Mouse (Mus musculus) liver, postnatal 0 days (tissue): ENCODE data around the gene St8sia1. TPM values are rescaled to one million over a fixed set of nuclear protein-coding genes. Genes with fewer than 3 reads are reported as not detected.

ENCODE experiments used
- ATAC-seq: fragments of 200-750 bp; cut with Nextera tagmentation; 2 replicates; pipeline ENCODE4 v1.8.0; 2017; ENCODE audit warnings: mild to moderate bottlenecking, moderate library complexity
- DNase-seq: peaks from one replicate; pipeline ENCODE4 v3.0.0-alpha.2; 2016
- H3K27ac ChIP-seq: fragments of 300-500 bp; sonication (generic); 2 replicates; pipeline ENCODE4 v1.5.1; 2014; ENCODE audit warnings: antibody characterized with exemption, moderate library complexity, mild to moderate bottlenecking, low read depth
- H3K27me3 ChIP-seq: fragments of 300-500 bp; sonication (generic); 2 replicates; pipeline ENCODE4 v1.6.1; 2014; ENCODE audit warnings: low read length, control low read depth, mixed read lengths; ENCODE audit not compliant: insufficient read depth
- H3K36me3 ChIP-seq: fragments of 300-500 bp; sonication (generic); replicated peaks from 2 replicates; pipeline ENCODE4 v1.6.1; 2014; ENCODE audit warnings: mild to moderate bottlenecking, control low read depth, low read length, moderate library complexity, mixed read lengths; ENCODE audit not compliant: insufficient read depth
- H3K4me1 ChIP-seq: fragments of 300-500 bp; sonication (generic); 2 replicates; pipeline ENCODE4 v1.6.1; 2014; ENCODE audit warnings: antibody characterized with exemption, mild to moderate bottlenecking, control low read depth; ENCODE audit not compliant: insufficient read depth
- H3K4me2 ChIP-seq: fragments of 300-500 bp; sonication (generic); 2 replicates; pipeline ENCODE4 v1.6.1; 2014; ENCODE audit warnings: low read depth, mild to moderate bottlenecking, low read length, moderate library complexity, mixed read lengths
- H3K4me3 ChIP-seq: fragments of 300-500 bp; sonication (generic); 2 replicates; pipeline ENCODE4 v1.5.1; 2014; ENCODE audit warnings: low read depth, low read length
- H3K9ac ChIP-seq: fragments of 300-500 bp; sonication (generic); replicated peaks from 2 replicates; pipeline ENCODE4 v1.6.1; 2014; ENCODE audit warnings: mild to moderate bottlenecking, moderate library complexity
- H3K9me3 ChIP-seq: fragments of 300-500 bp; sonication (generic); 2 replicates; pipeline ENCODE4 v1.6.1; 2016; ENCODE audit warnings: mild to moderate bottlenecking, control low read depth, low read length, mixed read lengths
- CTCF ChIP-seq: sonication (generic); IDR thresholded peaks from 2 replicates; pipeline ENCODE4 v1.5.1; 2016; ENCODE audit warnings: antibody characterized with exemption, low read depth
- EP300 ChIP-seq: IDR thresholded peaks from 2 replicates; pipeline ENCODE4 v1.6.1; 2016; ENCODE audit warnings: antibody characterized with exemption, low read depth, mild to moderate bottlenecking
- WGBS: fragments of 180-500 bp; shearing (Covaris S2); extraction: QIAGEN DNeasy Blood & Tissue Kit; methylation state at CpG from one replicate; pipeline ENCODE4 v1.1.7; 2014; ENCODE audit not compliant: insufficient replicate concordance; 5-methylcytosine and 5-hydroxymethylcytosine counted together
- polyA plus RNA-seq: library from polyadenylated mRNA; unstranded; fragments of >200 nt; fragmentation: Nextera tagmentation; extraction: Ambion mirVana; gene quantifications from 2 replicates; pipeline ENCODE4 v1.2.1, GENCODE M21; 2015

The St8sia1 gene
- polyA plus RNA-seq, 1 experiment from 2014 or later = 0.22 TPM

- Histone ChIP-seq H3K36me3 (no peaks in the 10 kb centered on the region), H3K4me3 (no peak overlapping the region), H3K27ac (no peak overlapping the region), H3K9ac (no peak overlapping the region), H3K9me3 (no peaks in the 10 kb centered on the region), H3K4me1 (peaks cover 3% of the 10 kb centered on the region; the same call in 1 of the 2 replicates), H3K4me2 (no peak overlapping the region), H3K27me3 (no peaks in the 10 kb centered on the region)
- TF ChIP-seq CTCF (no peak), EP300 (no peak)
- no peak for ATAC-seq
- 89% methylated on average over 4 of the region's 4 CpGs for WGBS
- DNase-seq = no peak
These were observed 100.4 kb downstream of the St8sia1 start for GRCm38 (mm10) chr6:142863881-142864280.

GRCm38 (mm10) chr6:142862265-142862664, 102.0 kb downstream of the St8sia1 start:
- TF ChIP-seq EP300 (no peak), CTCF (no peak)
- Histone ChIP-seq H3K27ac (no peak overlapping the region), H3K9ac (no peak overlapping the region), H3K4me2 (no peak overlapping the region), H3K9me3 (no peaks in the 10 kb centered on the region), H3K4me1 (no peaks in the 10 kb centered on the region), H3K36me3 (no peaks in the 10 kb centered on the region), H3K4me3 (no peak overlapping the region), H3K27me3 (no peaks in the 10 kb centered on the region)
- ATAC-seq = no peak
- no peak for DNase-seq
- 58% methylated on average over 3 of the region's 3 CpGs for WGBS

- TF ChIP-seq EP300 (no peak), CTCF (no peak)
- no peak for ATAC-seq
These were observed 103.9 kb downstream of the St8sia1 start for GRCm38 (mm10) chr6:142860396-142860795.

GRCm38 (mm10) chr6:142859946-142860345, 104.3 kb downstream of the St8sia1 start:
- DNase-seq (no peak), ATAC-seq (no peak)
- Histone ChIP-seq H3K4me3 (no peak overlapping the region), H3K4me2 (no peak overlapping the region), H3K27ac (no peak overlapping the region), H3K36me3 (no peaks in the 10 kb centered on the region), H3K9me3 (no peaks in the 10 kb centered on the region), H3K9ac (no peak overlapping the region), H3K4me1 (no peaks in the 10 kb centered on the region), H3K27me3 (no peaks in the 10 kb centered on the region)
- WGBS = 73% methylated on average over 4 of the region's 4 CpGs
- TF ChIP-seq CTCF (no peak), EP300 (no peak)

More at GRCm38 (mm10) chr6:142860396-142860795, 103.9 kb downstream of the St8sia1 start:
- WGBS = 93% methylated on average over 1 of the region's 1 CpGs
- no peak overlapping the region for H3K9ac ChIP-seq
- no peaks in the 10 kb centered on the region for H3K9me3 ChIP-seq
- H3K27ac ChIP-seq = no peak overlapping the region
- H3K27me3 ChIP-seq = no peaks in the 10 kb centered on the region
- H3K4me1 ChIP-seq = no peaks in the 10 kb centered on the region
- no peaks in the 10 kb centered on the region for H3K36me3 ChIP-seq
- no peak overlapping the region for H3K4me2 ChIP-seq
- no peak overlapping the region for H3K4me3 ChIP-seq
- DNase-seq = no peak

GRCm38 (mm10) chr6:142858937-142859336, 105.3 kb downstream of the St8sia1 start:
- ATAC-seq (no peak), DNase-seq (no peak)
- H3K9me3 ChIP-seq = no peaks in the 10 kb centered on the region

GRCm38 (mm10) chr6:142856258-142856874, 107.9 kb downstream of the St8sia1 start:
- DNase-seq (no peak), ATAC-seq (no peak)
- TF ChIP-seq CTCF (no peak), EP300 (no peak)
- Histone ChIP-seq H3K27ac (no peak overlapping the region), H3K4me1 (no peaks in the 10 kb centered on the region), H3K36me3 (no peaks in the 10 kb centered on the region), H3K4me3 (no peak overlapping the region), H3K4me2 (no peak overlapping the region), H3K9me3 (no peaks in the 10 kb centered on the region), H3K9ac (no peak overlapping the region), H3K27me3 (no peaks in the 10 kb centered on the region)
- 51% methylated on average over 3 of the region's 3 CpGs for WGBS

More at GRCm38 (mm10) chr6:142858937-142859336, 105.3 kb downstream of the St8sia1 start:
- Histone ChIP-seq H3K4me1 (no peaks in the 10 kb centered on the region), H3K4me3 (no peak overlapping the region), H3K27me3 (no peaks in the 10 kb centered on the region), H3K36me3 (no peaks in the 10 kb centered on the region), H3K4me2 (no peak overlapping the region), H3K27ac (no peak overlapping the region), H3K9ac (no peak overlapping the region)
- TF ChIP-seq CTCF (peak; percentile 72), EP300 (no peak)
- 83% methylated on average over 2 of the region's 2 CpGs for WGBS
